Mouse (Mus musculus): ENCODE data around the gene Rnf5. TPM values are rescaled to one million over a fixed set of nuclear protein-coding genes. Genes with fewer than 3 reads are reported as not detected.

Rnf5 gene
- polyA plus RNA-seq, 1 experiment from 2014 or later, result 119 TPM

DNA sequence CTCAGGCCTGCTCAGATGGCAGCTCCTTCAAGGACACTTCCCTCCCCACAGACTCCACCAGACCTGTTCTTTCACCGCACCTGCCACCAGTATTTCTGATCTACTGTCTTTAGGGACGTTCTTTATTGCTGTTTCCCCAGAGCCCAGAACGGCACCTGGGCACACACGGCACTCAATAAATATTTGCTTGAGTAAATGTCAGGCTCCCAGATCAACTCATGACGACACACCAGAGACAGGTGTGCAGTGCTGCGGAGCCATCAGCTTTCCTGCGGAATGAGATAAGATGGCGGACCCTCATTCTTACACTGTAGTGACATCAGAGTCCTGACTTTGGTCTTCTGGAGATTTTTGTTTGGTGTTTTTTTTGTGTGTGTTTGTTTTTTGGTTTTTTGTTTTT, 17.5 kb upstream of the Rnf5 start:
- Histone ChIP-seq H3K27me3 (no peaks in the 10 kb centered on the region), H3K36me3 (peaks cover 68% of the 10 kb centered on the region), H3K9ac (no peak overlapping the region), H3K4me3 (replicated peaks) (no peak overlapping the region), H3K9me3 (replicated peaks) (no peaks in the 10 kb centered on the region), H3K4me1 (peaks cover 1% of the 10 kb centered on the region; the same call in 1 of the 2 replicates), H3K27ac (replicated peaks) (no peak overlapping the region), H3K4me2 (replicated peaks) (no peak overlapping the region)
- no peak for ATAC-seq (ENCODE audit: insufficient number of reproducible peaks, low FRiP score, low TSS enrichment, low read depth)
- 90% methylated on average over 8 of the region's 8 CpGs for WGBS

- Histone ChIP-seq H3K36me3 (peaks cover 80% of the 10 kb centered on the region), H3K9me3 (replicated peaks) (no peaks in the 10 kb centered on the region), H3K27ac (replicated peaks) (no peak overlapping the region), H3K4me1 (no peaks in the 10 kb centered on the region), H3K27me3 (no peaks in the 10 kb centered on the region), H3K9ac (no peak overlapping the region), H3K4me3 (replicated peaks) (no peak overlapping the region), H3K4me2 (replicated peaks) (no peak overlapping the region)
- ATAC-seq (ENCODE audit: insufficient number of reproducible peaks, low FRiP score, low TSS enrichment, low read depth), result no peak
- 15% methylated on average over 6 of the region's 6 CpGs for WGBS
These were observed 15.5 kb upstream of the Rnf5 start for GRCm38 (mm10) chr17:34618999-34619398.

DNA sequence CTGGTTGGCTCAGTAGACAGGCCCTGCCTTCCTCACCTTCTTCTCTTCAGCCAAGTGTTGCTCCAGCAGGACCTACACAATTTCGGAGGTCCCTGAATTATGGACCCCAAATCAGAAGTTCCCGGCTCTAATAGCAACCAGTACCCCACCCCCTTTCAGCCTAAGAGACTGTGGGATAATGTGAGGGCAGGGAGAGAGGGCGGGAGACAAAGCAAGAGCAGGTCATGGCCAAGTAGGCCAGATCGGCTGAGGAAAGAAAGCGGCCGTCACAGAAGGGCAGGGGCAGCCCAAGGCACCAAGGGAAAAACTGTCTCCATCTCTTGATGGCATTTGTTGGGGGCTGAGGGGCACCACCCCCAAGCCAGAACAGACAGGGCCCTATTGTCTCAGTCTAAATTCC, 12.4 kb upstream of the Rnf5 start, which contains the start of gene Egfl8:
Gene Egfl8, minus strand, starts transcription at position 101 of the 400 bp plus-strand sequence.
- Histone ChIP-seq H3K4me3 (replicated peaks) (no peak within 1 kb of the TSS), H3K36me3 (peaks cover 78% of the 10 kb centered on the region), H3K9ac (no peak within 1 kb of the TSS), H3K27ac (replicated peaks) (0 out of 2 replicates have a peak within 1 kb of the TSS, but pooled peaks have one; percentile 19), H3K4me2 (replicated peaks) (no peak within 1 kb of the TSS), H3K4me1 (no peaks in the 10 kb centered on the region), H3K9me3 (replicated peaks) (no peaks in the 10 kb centered on the region), H3K27me3 (no peaks in the 10 kb centered on the region)
- no peak for ATAC-seq (ENCODE audit: insufficient number of reproducible peaks, low FRiP score, low TSS enrichment, low read depth)
- WGBS, result 57% methylated on average over 6 of the region's 6 CpGs

DNA sequence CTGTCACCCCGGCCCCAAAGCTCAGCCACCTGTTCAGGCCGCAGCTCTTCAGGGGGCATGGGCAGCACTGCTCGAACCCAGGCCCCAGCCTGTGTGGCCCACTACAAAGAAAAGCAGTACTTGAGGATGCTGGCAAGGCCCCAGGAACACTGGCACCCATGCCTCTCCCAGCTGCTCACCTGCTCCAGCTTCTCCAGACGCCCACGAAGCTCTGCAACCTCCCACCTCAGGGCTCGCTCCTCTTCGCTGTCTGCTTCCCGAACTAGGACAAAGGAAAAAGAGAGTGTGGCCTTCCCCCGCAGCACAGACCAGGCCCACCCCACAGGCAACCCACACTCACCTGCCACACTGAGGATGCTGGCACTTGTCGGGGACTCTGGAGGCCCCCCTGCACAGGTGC, 10.3 kb upstream of the Rnf5 start:
- Histone ChIP-seq H3K4me2 (replicated peaks) (no peak overlapping the region), H3K4me3 (replicated peaks) (no peak overlapping the region), H3K9me3 (replicated peaks) (no peaks in the 10 kb centered on the region), H3K4me1 (no peaks in the 10 kb centered on the region), H3K27me3 (no peaks in the 10 kb centered on the region), H3K36me3 (peaks cover 70% of the 10 kb centered on the region), H3K9ac (no peak overlapping the region), H3K27ac (replicated peaks) (no peak overlapping the region)
- 84% methylated on average over 10 of the region's 10 CpGs for WGBS
- no peak for ATAC-seq (ENCODE audit: insufficient number of reproducible peaks, low FRiP score, low TSS enrichment, low read depth)

DNA sequence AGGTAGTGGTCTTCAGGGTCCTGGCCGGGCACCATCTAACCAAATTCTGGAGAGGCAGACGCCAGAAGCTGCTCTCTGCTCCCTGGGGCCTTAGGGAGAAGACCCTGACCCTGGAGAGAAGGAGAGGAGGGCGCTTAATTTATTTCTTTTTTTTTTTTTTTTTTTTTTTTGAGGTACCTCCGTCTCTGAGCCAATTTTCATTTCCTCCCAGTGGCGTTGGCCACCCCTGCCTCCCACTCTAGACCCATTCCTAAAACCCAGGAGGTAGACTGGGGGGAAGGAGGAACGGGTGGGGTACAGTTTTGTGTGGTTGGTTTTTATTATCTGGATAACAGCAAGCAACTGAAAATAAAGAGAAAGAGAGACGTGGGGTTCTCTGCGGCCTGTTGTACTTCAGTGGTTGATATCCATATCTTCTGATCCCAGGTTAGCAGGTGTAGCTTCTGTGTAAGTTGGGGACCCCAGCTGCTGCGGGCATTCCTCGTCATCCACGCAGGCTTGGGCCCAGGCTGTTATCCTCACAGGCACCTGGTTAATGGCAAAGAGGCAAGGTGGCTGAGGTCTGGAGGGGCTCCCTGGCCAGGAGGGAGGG, 9.7 kb upstream of the Rnf5 start:
- H3K9me3 ChIP-seq (replicated peaks), result no peaks in the 10 kb centered on the region
- WGBS, result 81% methylated on average over 11 of the region's 11 CpGs
- H3K27ac ChIP-seq (replicated peaks), result no peak overlapping the region
- no peak overlapping the region for H3K9ac ChIP-seq
- peaks cover 70% of the 10 kb centered on the region for H3K36me3 ChIP-seq
- no peak overlapping the region for H3K4me2 ChIP-seq (replicated peaks)
- no peak overlapping the region for H3K4me3 ChIP-seq (replicated peaks)
- ATAC-seq (ENCODE audit: insufficient number of reproducible peaks, low FRiP score, low TSS enrichment, low read depth), result no peak
- H3K4me1 ChIP-seq, result peaks cover 2% of the 10 kb centered on the region; the same call in 1 of the 2 replicates
- no peaks in the 10 kb centered on the region for H3K27me3 ChIP-seq

- 92% methylated on average over 8 of the region's 8 CpGs for WGBS
- peaks cover 55% of the 10 kb centered on the region for H3K36me3 ChIP-seq
These were observed 7.6 kb upstream of the Rnf5 start for GRCm38 (mm10) chr17:34611050-34611449.

DNA sequence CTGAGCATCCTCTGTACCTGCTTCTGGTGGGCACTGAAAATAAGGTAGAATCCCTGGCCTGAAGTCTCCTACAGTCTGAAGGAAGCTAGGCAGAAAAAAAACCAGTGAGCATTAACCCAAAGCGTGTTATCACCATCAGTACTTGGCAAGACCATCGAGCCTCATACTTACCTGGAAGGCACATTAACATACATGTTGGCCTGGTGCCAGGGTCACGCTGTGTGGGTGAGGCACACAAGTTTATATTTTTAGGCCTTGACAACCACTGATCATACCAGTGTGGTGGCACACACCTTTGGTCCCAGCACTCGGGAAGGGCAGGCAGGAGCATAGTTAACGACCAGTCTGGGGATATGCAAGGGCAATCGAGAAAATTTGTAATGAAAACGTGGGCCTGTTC, 4.5 kb upstream of the Rnf5 start:
- Histone ChIP-seq H3K9ac (no peak overlapping the region), H3K27ac (replicated peaks) (no peak overlapping the region), H3K4me2 (replicated peaks) (no peak overlapping the region), H3K9me3 (replicated peaks) (no peaks in the 10 kb centered on the region), H3K27me3 (no peaks in the 10 kb centered on the region), H3K4me3 (replicated peaks) (no peak overlapping the region), H3K36me3 (peaks cover 30% of the 10 kb centered on the region), H3K4me1 (peaks cover 33% of the 10 kb centered on the region)
- no peak for ATAC-seq (ENCODE audit: insufficient number of reproducible peaks, low FRiP score, low TSS enrichment, low read depth)
- WGBS, result 76% methylated on average over 7 of the region's 7 CpGs

More at GRCm38 (mm10) chr17:34611050-34611449, 7.6 kb upstream of the Rnf5 start:
- H3K27ac ChIP-seq (replicated peaks), result no peak overlapping the region
- H3K4me3 ChIP-seq (replicated peaks), result no peak overlapping the region
- H3K9ac ChIP-seq, result no peak overlapping the region
- peaks cover 20% of the 10 kb centered on the region; the same call in 1 of the 2 replicates for H3K4me1 ChIP-seq
- ATAC-seq (ENCODE audit: insufficient number of reproducible peaks, low FRiP score, low TSS enrichment, low read depth), result no peak
- no peak overlapping the region for H3K4me2 ChIP-seq (replicated peaks)
- no peaks in the 10 kb centered on the region for H3K27me3 ChIP-seq
- no peaks in the 10 kb centered on the region for H3K9me3 ChIP-seq (replicated peaks)

DNA sequence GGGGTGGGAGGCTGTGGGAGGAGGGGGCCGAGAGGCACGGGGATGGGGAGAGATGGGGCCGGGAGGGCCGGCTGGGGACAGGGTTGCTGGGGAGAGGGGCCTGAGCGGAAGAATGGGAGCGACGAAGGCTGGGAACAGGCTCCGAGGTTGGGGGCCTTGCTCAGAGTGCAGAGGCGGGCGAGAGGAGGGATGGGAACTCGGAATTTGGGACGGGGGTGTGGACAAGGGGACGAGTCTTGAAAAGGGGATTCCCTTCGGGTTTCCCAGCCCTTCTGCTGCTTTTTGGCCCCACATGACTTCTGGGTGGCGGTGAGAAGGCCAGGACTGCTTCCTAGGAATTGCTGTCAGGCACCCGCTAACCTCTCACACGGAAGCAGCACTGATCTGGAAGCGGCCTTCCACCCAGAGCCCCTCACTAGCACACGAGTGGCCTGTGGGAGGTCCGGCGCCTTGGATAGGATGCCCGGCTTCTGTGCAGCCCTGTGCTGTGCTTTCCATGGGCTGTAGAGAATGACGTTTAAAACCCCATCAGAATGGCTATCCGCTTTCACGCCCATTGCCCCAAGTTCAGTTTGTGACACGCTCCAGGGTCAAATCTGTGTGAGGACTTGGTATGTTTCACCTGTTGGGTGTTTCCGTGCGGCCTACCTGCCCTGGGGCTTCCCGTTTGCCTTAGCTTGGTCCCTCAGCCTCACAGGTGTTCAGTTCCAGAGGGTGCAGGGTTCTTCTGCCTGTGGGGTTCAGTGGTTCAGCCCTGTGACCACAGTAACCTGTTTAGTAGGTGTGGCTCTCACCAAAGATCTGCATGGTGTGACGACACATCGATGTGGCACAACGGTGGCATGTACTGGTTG, 2.9 kb upstream of the Rnf5 start:
- peak overlapping the region; percentile 79 for H3K4me3 ChIP-seq (replicated peaks)
- ATAC-seq (ENCODE audit: insufficient number of reproducible peaks, low FRiP score, low TSS enrichment, low read depth), result no peak
- peak overlapping the region; percentile 85 for H3K9ac ChIP-seq
- H3K4me2 ChIP-seq (replicated peaks), result peak overlapping the region; percentile 76
- H3K27me3 ChIP-seq, result no peaks in the 10 kb centered on the region
- H3K27ac ChIP-seq (replicated peaks), result peak overlapping the region; percentile 86
- 12% methylated on average over 32 of the region's 32 CpGs for WGBS
- peaks cover 44% of the 10 kb centered on the region for H3K4me1 ChIP-seq
- H3K36me3 ChIP-seq, result peaks cover 19% of the 10 kb centered on the region
- no peaks in the 10 kb centered on the region for H3K9me3 ChIP-seq (replicated peaks)

- under 1% methylated on average over 30 of the region's 30 CpGs for WGBS
- H3K9me3 ChIP-seq (replicated peaks), result no peaks in the 10 kb centered on the region
- peak overlapping the region; percentile 85 for H3K9ac ChIP-seq
- peaks cover 44% of the 10 kb centered on the region for H3K4me1 ChIP-seq
- H3K4me2 ChIP-seq (replicated peaks), result peak overlapping the region; percentile 76
- peak overlapping the region; percentile 79 for H3K4me3 ChIP-seq (replicated peaks)
- H3K36me3 ChIP-seq, result peaks cover 17% of the 10 kb centered on the region
- H3K27ac ChIP-seq (replicated peaks), result peak overlapping the region; percentile 86
- peak; percentile 52 for ATAC-seq (ENCODE audit: insufficient number of reproducible peaks, low FRiP score, low TSS enrichment, low read depth)
- no peaks in the 10 kb centered on the region for H3K27me3 ChIP-seq
These were observed 2.1 kb upstream of the Rnf5 start for GRCm38 (mm10) chr17:34605609-34606008.

DNA sequence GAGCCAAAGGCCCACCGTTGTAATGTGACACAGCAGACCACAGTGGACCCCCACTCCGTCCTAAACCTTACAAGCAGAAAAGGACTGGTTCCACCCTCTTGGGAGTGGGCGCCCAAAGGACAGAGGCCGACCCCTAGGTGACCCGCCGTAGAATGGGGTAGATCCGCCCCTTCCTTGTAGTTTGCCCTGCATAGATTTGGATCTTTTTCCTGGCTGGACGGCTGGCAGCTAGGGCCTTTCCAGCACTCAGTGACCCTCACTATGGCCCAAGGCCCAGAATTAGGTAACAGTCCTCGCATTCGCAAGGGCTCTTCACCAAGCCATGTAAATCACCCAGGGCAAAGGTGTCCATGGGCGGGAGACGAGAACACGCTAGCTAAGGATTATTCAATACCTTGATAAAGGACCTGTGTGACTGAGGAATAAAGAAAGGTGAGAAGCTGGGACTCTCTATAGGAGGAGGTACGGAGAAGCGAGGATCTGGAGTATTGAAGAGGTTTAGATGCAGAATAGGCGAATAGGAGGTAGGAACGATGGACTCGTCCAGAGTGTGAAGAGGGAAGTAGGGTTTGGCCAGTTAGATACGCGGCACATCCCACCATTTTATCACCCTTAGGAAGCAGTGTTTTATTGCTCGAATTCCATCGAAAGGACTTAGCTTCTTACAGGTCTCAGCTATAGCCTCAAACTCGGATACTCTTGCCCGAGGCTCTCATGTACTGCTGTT, 1.2 kb upstream of the Rnf5 start:
- Histone ChIP-seq H3K4me3 (replicated peaks) (peak overlapping the region; percentile 79), H3K9me3 (replicated peaks) (no peaks in the 10 kb centered on the region), H3K4me2 (replicated peaks) (peak overlapping the region; percentile 76), H3K27me3 (no peaks in the 10 kb centered on the region), H3K27ac (replicated peaks) (peak overlapping the region; percentile 84), H3K9ac (peak overlapping the region; percentile 85), H3K4me1 (peaks cover 44% of the 10 kb centered on the region), H3K36me3 (peaks cover 20% of the 10 kb centered on the region)
- no peak for ATAC-seq (ENCODE audit: insufficient number of reproducible peaks, low FRiP score, low TSS enrichment, low read depth)
- 18% methylated on average over 24 of the region's 24 CpGs for WGBS

DNA sequence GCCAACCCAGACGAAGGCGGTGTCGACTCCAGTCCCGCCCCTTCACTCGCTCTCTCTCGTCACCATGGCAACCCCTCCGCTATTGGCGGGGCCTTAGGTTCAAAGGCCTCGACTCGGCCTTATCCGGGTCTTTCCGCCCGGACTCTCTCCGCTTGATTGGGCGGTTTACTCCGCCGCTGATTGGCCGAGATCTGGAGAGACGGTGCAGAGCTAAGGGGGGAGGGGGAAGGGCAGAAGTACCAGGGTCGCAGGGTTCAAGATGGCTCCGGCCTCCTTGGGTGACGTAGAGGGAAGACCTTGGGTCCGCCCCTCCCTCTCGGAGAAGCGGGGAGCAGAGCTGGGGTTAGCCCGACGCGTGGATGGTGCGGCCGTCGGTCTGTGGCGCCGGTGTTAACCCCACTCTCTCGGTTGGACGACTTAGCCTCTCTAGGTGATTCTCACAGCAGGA, 595 bp upstream of the Rnf5 start, which contains the start of gene Agpat1:
Gene Agpat1, plus strand, starts transcription at position 202 of the 448 bp plus-strand sequence.
- Histone ChIP-seq H3K27ac (replicated peaks) (peak within 1 kb of the TSS; percentile 88), H3K36me3 (peaks cover 20% of the 10 kb centered on the region), H3K9me3 (replicated peaks) (no peaks in the 10 kb centered on the region), H3K27me3 (no peaks in the 10 kb centered on the region), H3K9ac (peak within 1 kb of the TSS; percentile 85), H3K4me2 (replicated peaks) (peak within 1 kb of the TSS; percentile 86), H3K4me3 (replicated peaks) (peak within 1 kb of the TSS; percentile 79), H3K4me1 (peaks cover 47% of the 10 kb centered on the region)
- ATAC-seq (ENCODE audit: insufficient number of reproducible peaks, low FRiP score, low TSS enrichment, low read depth), result peak; percentile 90
- under 1% methylated on average over 35 of the region's 35 CpGs for WGBS

Data from embryonic facial prominence, embryonic 15.5 days (tissue).